29 mouse cellular contexts compared by ENCODE assay signal in the genomic region with DNA sequence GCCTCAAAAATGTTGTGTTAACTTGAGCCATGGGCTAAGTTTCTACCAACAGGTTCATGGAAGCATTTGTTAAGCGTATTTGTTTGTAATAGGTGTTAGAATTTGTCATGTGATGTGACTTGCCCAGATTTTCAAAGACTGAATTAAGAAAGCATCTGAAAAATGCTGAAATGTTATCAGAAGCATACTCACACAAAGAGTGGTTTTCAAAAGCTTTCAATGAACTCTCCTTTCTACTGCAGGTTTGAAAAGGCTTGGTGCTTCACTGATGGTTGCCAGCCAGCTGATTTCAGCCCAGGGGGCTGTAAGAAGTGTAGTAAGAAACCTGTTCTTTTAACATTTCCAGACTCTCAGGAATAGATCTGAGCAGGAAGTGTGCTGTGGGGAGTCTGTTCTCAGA.
"Had no signal": no experiment of that assay in that cellular context is flagged by ENCODE, and none has a peak within 500 bp of the region (broad histone marks: within the 10 kb centered on the region; RNA-seq: fewer than 3 reads in every experiment).

No protein-coding gene starts in this region.

- ATAC-seq: liver, embryonic 12.5 days; liver, postnatal 0 days; midbrain, embryonic 13.5 days; midbrain, embryonic 15.5 days; midbrain, embryonic 16.5 days had no signal

- H3K36me3 ChIP-seq: limb, embryonic 10.5 days; limb, embryonic 12.5 days; limb, embryonic 13.5 days; limb, embryonic 15.5 days; liver, embryonic 12.5 days; liver, embryonic 13.5 days; liver, embryonic 15.5 days; lung, embryonic 15.5 days; midbrain, embryonic 10.5 days; midbrain, embryonic 12.5 days; midbrain, embryonic 13.5 days; midbrain, embryonic 15.5 days; neural tube, embryonic 12.5 days had no signal

- H3K9me3 ChIP-seq: limb, embryonic 10.5 days; limb, embryonic 12.5 days; limb, embryonic 13.5 days; limb, embryonic 15.5 days; liver, embryonic 12.5 days; liver, embryonic 13.5 days; liver, embryonic 15.5 days; lung, embryonic 15.5 days; midbrain, embryonic 10.5 days; midbrain, embryonic 12.5 days; midbrain, embryonic 13.5 days; midbrain, embryonic 15.5 days had no signal

- H3K9ac ChIP-seq: limb, embryonic 12.5 days; limb, embryonic 13.5 days; limb, embryonic 15.5 days; liver, embryonic 12.5 days; liver, embryonic 13.5 days; liver, embryonic 14.5 days; liver, embryonic 15.5 days; liver, postnatal 0 days; lung, embryonic 14.5 days; lung, embryonic 15.5 days; midbrain, embryonic 12.5 days; midbrain, embryonic 13.5 days; midbrain, embryonic 15.5 days; neural tube, embryonic 12.5 days had no signal

- DNase-seq: left cerebral cortex, postnatal 4 days; liver; liver, embryonic 13.5 days; liver, postnatal 0 days; lung, embryonic 14.5 days; lung, postnatal 10 days; lung, postnatal 14 days; lung, postnatal 4 days; midbrain, embryonic 14.5 days had no signal

- H3K4me2 ChIP-seq: limb, embryonic 12.5 days; limb, embryonic 13.5 days; limb, embryonic 15.5 days; liver, embryonic 11.5 days; liver, embryonic 12.5 days; liver, embryonic 13.5 days; liver, embryonic 15.5 days; lung, embryonic 14.5 days; lung, embryonic 15.5 days; midbrain, embryonic 11.5 days; midbrain, embryonic 12.5 days; midbrain, embryonic 13.5 days; midbrain, embryonic 15.5 days; neural tube, embryonic 12.5 days had no signal

- H3K4me3 ChIP-seq: left cerebral cortex, adult 2 months; limb, embryonic 10.5 days; limb, embryonic 12.5 days; limb, embryonic 13.5 days; limb, embryonic 15.5 days; liver, embryonic 12.5 days; liver, embryonic 13.5 days; liver, embryonic 15.5 days; lung, embryonic 15.5 days; megakaryocyte, embryonic 14.5 days; midbrain, embryonic 10.5 days; midbrain, embryonic 12.5 days; midbrain, embryonic 13.5 days; midbrain, embryonic 15.5 days; myocyte; neural tube, embryonic 12.5 days had no signal

- H3K27ac ChIP-seq: left cerebral cortex, adult 2 months; limb, embryonic 10.5 days; limb, embryonic 12.5 days; limb, embryonic 13.5 days; limb, embryonic 15.5 days; liver, embryonic 12.5 days; liver, embryonic 13.5 days; liver, embryonic 14.5 days; liver, embryonic 15.5 days; lung, embryonic 15.5 days; macrophage; midbrain, embryonic 10.5 days; midbrain, embryonic 12.5 days; midbrain, embryonic 13.5 days; midbrain, embryonic 15.5 days; neural tube, embryonic 12.5 days had no signal

- H3K4me1 ChIP-seq: limb, embryonic 10.5 days; limb, embryonic 12.5 days; limb, embryonic 13.5 days; limb, embryonic 15.5 days; liver, embryonic 12.5 days; liver, embryonic 13.5 days; liver, embryonic 15.5 days; lung, embryonic 15.5 days; midbrain, embryonic 10.5 days; midbrain, embryonic 12.5 days; midbrain, embryonic 13.5 days; midbrain, embryonic 15.5 days; neural tube, embryonic 12.5 days had no signal

- H3K27me3 ChIP-seq: limb, embryonic 12.5 days; limb, embryonic 13.5 days; limb, embryonic 15.5 days; liver, embryonic 12.5 days; liver, embryonic 13.5 days; liver, embryonic 15.5 days; lung, embryonic 15.5 days; megakaryocyte, embryonic 14.5 days; midbrain, embryonic 12.5 days; midbrain, embryonic 13.5 days; midbrain, embryonic 15.5 days; neural tube, embryonic 12.5 days had no signal
